ENCODE assay signal across 8 mouse cellular contexts in genomic region chr19:26606321-26607155, GRCm38 (mm10). TPM values are rescaled to one million over a fixed set of nuclear protein-coding genes. Genes with fewer than 3 reads are reported as not detected.
DNase-seq lines count a peak whose midpoint lies in the region; ATAC-seq and TF ChIP-seq lines count a peak whose summit lies in the region.

No protein-coding gene starts in this region.

- whole genome bisulfite sequencing in hindbrain, embryonic 10.5 days, result under 1% methylated on average over 63 of the region's 63 CpGs

- no peak for TF ChIP-seq CTCF in ES-Bruce4 (IDR thresholded peaks at IDR 0.05; ENCODE audit: low read depth, low read length)

- peak; percentile 6 for ATAC-seq in frontal cortex, adult (ENCODE audit: low TSS enrichment)

- H3K36me3 ChIP-seq in ES-Bruce4 (ENCODE audit: control insufficient read depth, insufficient read depth, low read length, poor library complexity, severe bottlenecking), result no peaks in the 10 kb centered on the region
- H3K36me3 ChIP-seq in hindbrain, embryonic 10.5 days, result no peaks in the 10 kb centered on the region

- H3K9ac ChIP-seq in ES-Bruce4 (ENCODE audit: low read depth, poor library complexity, severe bottlenecking), result peak overlapping the region; percentile 48; the same call in 1 of the 2 replicates

- no peak overlapping the region for H3K27ac ChIP-seq in ES-Bruce4 (ENCODE audit: insufficient read depth, low read length)
- peak overlapping the region; percentile 68 for H3K27ac ChIP-seq in hindbrain, embryonic 10.5 days

- TF ChIP-seq EP300 in ES-Bruce4 (IDR thresholded peaks at IDR 0.05; ENCODE audit: insufficient read depth, low read depth, low read length), result no peak

- peak; percentile 86 for DNase-seq in cerebellum, adult 11-12 months
- DNase-seq in hindbrain, embryonic 10.5 days (ENCODE audit: low spot score), result peak; percentile 59
- DNase-seq in layer of hippocampus, postnatal 10 days (ENCODE audit: low spot score in 2 of 2), result peak; percentile 63 to 76
- DNase-seq in lung, postnatal 25 days (ENCODE audit: low spot score), result peak; percentile 75
- DNase-seq in ovary, postnatal 36 days (ENCODE audit: low spot score), result peak; percentile 67
- peak; percentile 69 for DNase-seq in thymus, postnatal 14 days

- H3K4me1 ChIP-seq in ES-Bruce4 (ENCODE audit: control insufficient read depth, insufficient read depth, low read length), result no peaks in the 10 kb centered on the region
- H3K4me1 ChIP-seq in hindbrain, embryonic 10.5 days (replicated peaks), result peaks cover 43% of the 10 kb centered on the region

- TF ChIP-seq POLR2A in ES-Bruce4 (IDR thresholded peaks at IDR 0.05; ENCODE audit: insufficient read depth, low read length), result no peak

- H3K4me3 ChIP-seq in ES-Bruce4 (ENCODE audit: low read depth, low read length), result peak overlapping the region; percentile 62
- peak overlapping the region; percentile 79 for H3K4me3 ChIP-seq in hindbrain, embryonic 10.5 days

- H3K27me3 ChIP-seq in ES-Bruce4 (ENCODE audit: control insufficient read depth, insufficient read depth, low read length, poor library complexity, severe bottlenecking), result peaks cover 28% of the 10 kb centered on the region
- H3K27me3 ChIP-seq in hindbrain, embryonic 10.5 days (ENCODE audit: insufficient read depth, poor library complexity, severe bottlenecking), result peaks cover 86% of the 10 kb centered on the region

- no peaks in the 10 kb centered on the region for H3K9me3 ChIP-seq in ES-Bruce4 (replicated peaks; ENCODE audit: control insufficient read depth, insufficient read depth, low read length, poor library complexity, severe bottlenecking)
- H3K9me3 ChIP-seq in hindbrain, embryonic 10.5 days, result no peaks in the 10 kb centered on the region

RNA-seq across cellular contexts. Expression of gene Smarca2, which starts 1.7 kb away (rescaled TPM):
- 4.7 and 4.9 TPM in 2 replicates for polyA plus RNA-seq in ES-Bruce4 (2011; ENCODE audit: insufficient read depth, insufficient read length, low read depth, missing spikeins)
- 25.5 and 27.9 TPM in 2 replicates for polyA plus RNA-seq in hindbrain, embryonic 10.5 days (2016; fragmentation: Nextera tagmentation; extraction: Ambion mirVana)
- total RNA-seq in layer of hippocampus, postnatal 10 days (2021), result 100 to 1,000 TPM; 150 to 169 TPM
